Mouse (Mus musculus): ENCODE measurements around the gene Hspa12b. TPM values are rescaled to one million over a fixed set of nuclear protein-coding genes. Genes with fewer than 3 reads are reported as not detected.

Hspa12b gene
- total RNA-seq, 1 experiment: 1.7 TPM

- in situ Hi-C loops (cut with MboI; ENCODE audit: low sequenced_read_pairs in 2 of 2, unreplicated experiment in 2 of 2): no loop called here
- no peak overlapping the region for H3K27ac ChIP-seq (ENCODE audit: insufficient read depth, low read depth, low read length, poor library complexity, severe bottlenecking)
- H3K4me3 ChIP-seq (ENCODE audit: insufficient read depth in 1 of 2, low read depth in 1 of 2, low read length in 2 of 2, poor library complexity in 1 of 2, severe bottlenecking in 1 of 2): no peak overlapping the region
- DNase-seq (ENCODE audit: low read depth, low spot score): no peak
- H3K9ac ChIP-seq (ENCODE audit: insufficient read depth, low read depth, low read length, poor library complexity, severe bottlenecking): no peak overlapping the region
- H3K36me3 ChIP-seq (ENCODE audit: control insufficient read depth, insufficient read depth, low read length, poor library complexity, severe bottlenecking): no peaks in the 10 kb centered on the region
- 0 out of 4 replicates have a peak, but pooled peaks cover 2 to 3% of the 10 kb centered on the region in 2 experiments for H3K4me1 ChIP-seq (ENCODE audit: control insufficient read depth in 2 of 2, insufficient read depth in 2 of 2, low read length in 2 of 2, poor library complexity in 1 of 2)
- H3K9me3 ChIP-seq (ENCODE audit: control insufficient read depth, insufficient read depth, low read depth, low read length): no peaks in the 10 kb centered on the region
- no peak for TF ChIP-seq HCFC1 (IDR thresholded peaks at IDR 0.05; ENCODE audit: borderline replicate concordance, insufficient read depth, low read length)
- no peak for TF ChIP-seq CHD2 (IDR thresholded peaks at IDR 0.05; ENCODE audit: low read depth, low read length)
- no peak for TF ChIP-seq ZNF384 (IDR thresholded peaks at IDR 0.05; ENCODE audit: low read depth, low read length)
- no peak for TF ChIP-seq ZC3H11A (IDR thresholded peaks at IDR 0.05; ENCODE audit: borderline replicate concordance, low read depth, low read length)
- no peak for TF ChIP-seq MAFK (IDR thresholded peaks at IDR 0.05; ENCODE audit: insufficient read depth, low read depth, low read length)
Observed at GRCm38 (mm10) chr2:131105989-131106388, 21.1 kb upstream of the Hspa12b start.

- in situ Hi-C loops (cut with MboI; ENCODE audit: low sequenced_read_pairs in 2 of 2, unreplicated experiment in 2 of 2): no loop called here
- H3K36me3 ChIP-seq (ENCODE audit: control insufficient read depth, insufficient read depth, low read length, poor library complexity, severe bottlenecking): no peaks in the 10 kb centered on the region
- H3K9ac ChIP-seq (ENCODE audit: insufficient read depth, low read depth, low read length, poor library complexity, severe bottlenecking): no peak overlapping the region
- no peak for DNase-seq (ENCODE audit: low read depth, low spot score)
- no peaks in the 10 kb centered on the region for H3K9me3 ChIP-seq (ENCODE audit: control insufficient read depth, insufficient read depth, low read depth, low read length)
- TF ChIP-seq ZC3H11A (IDR thresholded peaks at IDR 0.05; ENCODE audit: borderline replicate concordance, low read depth, low read length) (no peak), MAFK (IDR thresholded peaks at IDR 0.05; ENCODE audit: insufficient read depth, low read depth, low read length) (no peak), ZNF384 (IDR thresholded peaks at IDR 0.05; ENCODE audit: low read depth, low read length) (no peak)
- H3K4me3 ChIP-seq (ENCODE audit: insufficient read depth in 1 of 2, low read depth in 1 of 2, low read length in 2 of 2, poor library complexity in 1 of 2, severe bottlenecking in 1 of 2): no peak overlapping the region
- H3K27ac ChIP-seq (ENCODE audit: insufficient read depth, low read depth, low read length, poor library complexity, severe bottlenecking): no peak overlapping the region
- H3K4me1 ChIP-seq (ENCODE audit: control insufficient read depth in 2 of 2, insufficient read depth in 2 of 2, low read length in 2 of 2, poor library complexity in 1 of 2): no peaks in the 10 kb centered on the region
Observed at GRCm38 (mm10) chr2:131118968-131119574, 8.0 kb upstream of the Hspa12b start.

- H3K9me3 ChIP-seq (ENCODE audit: control insufficient read depth, insufficient read depth, low read depth, low read length): no peaks in the 10 kb centered on the region
- peaks cover 0 to 9% of the 10 kb centered on the region in 2 experiments; a peak in 1 of 4 replicates for H3K4me1 ChIP-seq (ENCODE audit: control insufficient read depth in 2 of 2, insufficient read depth in 2 of 2, low read length in 2 of 2, poor library complexity in 1 of 2)
- TF ChIP-seq HCFC1 (IDR thresholded peaks at IDR 0.05; ENCODE audit: borderline replicate concordance, insufficient read depth, low read length): no peak
- TF ChIP-seq ZNF384 (IDR thresholded peaks at IDR 0.05; ENCODE audit: low read depth, low read length): no peak
- no peak for TF ChIP-seq ZC3H11A (IDR thresholded peaks at IDR 0.05; ENCODE audit: borderline replicate concordance, low read depth, low read length)
- TF ChIP-seq MAFK (IDR thresholded peaks at IDR 0.05; ENCODE audit: insufficient read depth, low read depth, low read length): no peak
- no peak for TF ChIP-seq CHD2 (IDR thresholded peaks at IDR 0.05; ENCODE audit: low read depth, low read length)
- H3K9ac ChIP-seq (ENCODE audit: insufficient read depth, low read depth, low read length, poor library complexity, severe bottlenecking): no peak overlapping the region
- DNase-seq (ENCODE audit: low read depth, low spot score): no peak
- in situ Hi-C loops (cut with MboI; ENCODE audit: low sequenced_read_pairs in 2 of 2, unreplicated experiment in 2 of 2): no loop called here
- no peaks in the 10 kb centered on the region for H3K36me3 ChIP-seq (ENCODE audit: control insufficient read depth, insufficient read depth, low read length, poor library complexity, severe bottlenecking)
- H3K27ac ChIP-seq (ENCODE audit: insufficient read depth, low read depth, low read length, poor library complexity, severe bottlenecking): no peak overlapping the region
- no peak overlapping the region for H3K4me3 ChIP-seq (ENCODE audit: insufficient read depth in 1 of 2, low read depth in 1 of 2, low read length in 2 of 2, poor library complexity in 1 of 2, severe bottlenecking in 1 of 2)
Observed at GRCm38 (mm10) chr2:131124166-131124565, 2.9 kb upstream of the Hspa12b start.

- no peak overlapping the region for H3K9ac ChIP-seq (ENCODE audit: insufficient read depth, low read depth, low read length, poor library complexity, severe bottlenecking)
- H3K9me3 ChIP-seq (ENCODE audit: control insufficient read depth, insufficient read depth, low read depth, low read length): no peaks in the 10 kb centered on the region
- in situ Hi-C loops (cut with MboI; ENCODE audit: low sequenced_read_pairs in 2 of 2, unreplicated experiment in 2 of 2): no loop called here
- H3K4me3 ChIP-seq (ENCODE audit: insufficient read depth in 1 of 2, low read depth in 1 of 2, low read length in 2 of 2, poor library complexity in 1 of 2, severe bottlenecking in 1 of 2): no peak overlapping the region
- no peak for TF ChIP-seq ZC3H11A (IDR thresholded peaks at IDR 0.05; ENCODE audit: borderline replicate concordance, low read depth, low read length)
- TF ChIP-seq MAFK (IDR thresholded peaks at IDR 0.05; ENCODE audit: insufficient read depth, low read depth, low read length): no peak
- TF ChIP-seq CHD2 (IDR thresholded peaks at IDR 0.05; ENCODE audit: low read depth, low read length): no peak
- no peak for TF ChIP-seq HCFC1 (IDR thresholded peaks at IDR 0.05; ENCODE audit: borderline replicate concordance, insufficient read depth, low read length)
- TF ChIP-seq ZNF384 (IDR thresholded peaks at IDR 0.05; ENCODE audit: low read depth, low read length): no peak
- H3K4me1 ChIP-seq (ENCODE audit: control insufficient read depth in 2 of 2, insufficient read depth in 2 of 2, low read length in 2 of 2, poor library complexity in 1 of 2): peaks cover 0 to 9% of the 10 kb centered on the region in 2 experiments; a peak in 1 of 4 replicates
- no peak for DNase-seq (ENCODE audit: low read depth, low spot score)
- H3K27ac ChIP-seq (ENCODE audit: insufficient read depth, low read depth, low read length, poor library complexity, severe bottlenecking): no peak overlapping the region; the same call in 1 of the 2 replicates
- H3K36me3 ChIP-seq (ENCODE audit: control insufficient read depth, insufficient read depth, low read length, poor library complexity, severe bottlenecking): no peaks in the 10 kb centered on the region
Observed at GRCm38 (mm10) chr2:131125157-131125963, 1.7 kb upstream of the Hspa12b start.
